Mouse (Mus musculus): ENCODE measurements around the gene Srp14.

The Srp14 gene

GRCm38 (mm10) chr2:118429297-118429696 is 50.2 kb downstream of the Srp14 start:
- DNase-seq: no peak

- DNase-seq: no peak
Observed at GRCm38 (mm10) chr2:118428296-118428695, 51.2 kb downstream of the Srp14 start.

All from kidney, adult 18-20 months (tissue).